Mouse (Mus musculus) liver, adult 2 months (tissue): ENCODE measurements around the gene Hmga2. TPM values are rescaled to one million over a fixed set of nuclear protein-coding genes. Genes with fewer than 3 reads are reported as not detected.

Experiments used
- DNase-seq: peaks from one replicate; pipeline ENCODE4 v3.0.0-alpha.2; 2011; ENCODE audit warnings: low read depth, low spot score; ENCODE audit errors: extremely low read depth
- H3K27ac ChIP-seq: fragments of 200-500 bp; replicated peaks from 2 replicates; pipeline ENCODE4 v1.5.1; 2012; ENCODE audit warnings: low read depth, mild to moderate bottlenecking, control low read depth, inconsistent platforms, low read length; ENCODE audit not compliant: insufficient read depth
- H3K27me3 ChIP-seq: fragments of 200-500 bp; 2 replicates; pipeline ENCODE4 v1.6.1; 2012; ENCODE audit warnings: mild to moderate bottlenecking, moderate library complexity, low read length, inconsistent platforms; ENCODE audit not compliant: control insufficient read depth, insufficient read depth
- H3K36me3 ChIP-seq: fragments of 200-500 bp; 2 replicates; pipeline ENCODE4 v1.6.1; 2012; ENCODE audit warnings: low read length, inconsistent platforms; ENCODE audit not compliant: control insufficient read depth, insufficient read depth
- H3K4me1 ChIP-seq: fragments of 200-500 bp; 2 replicates; pipeline ENCODE4 v1.6.1; 2011; ENCODE audit warnings: low read length; ENCODE audit not compliant: control insufficient read depth, insufficient read depth
- H3K4me3 ChIP-seq: fragments of 200-500 bp; 2 replicates; pipeline ENCODE4 v1.5.1; 2011; ENCODE audit warnings: low read depth, mild to moderate bottlenecking, control low read depth, low read length, moderate library complexity; ENCODE audit not compliant: insufficient read depth
- H3K79me2 ChIP-seq: fragments of 200-500 bp; 2 replicates; pipeline ENCODE4 v1.6.1; 2012; ENCODE audit warnings: inconsistent platforms, mild to moderate bottlenecking, low read length, moderate library complexity; ENCODE audit not compliant: control insufficient read depth, insufficient read depth
- H3K9ac ChIP-seq: fragments of 200-500 bp; 2 replicates; pipeline ENCODE4 v1.6.1; 2012; ENCODE audit warnings: low read depth, mild to moderate bottlenecking, control low read depth, inconsistent platforms, low read length
- CTCF ChIP-seq: fragments of 200-500 bp; IDR thresholded peaks from 2 replicates; pipeline ENCODE4 v1.5.1; 2011; ENCODE audit warnings: low read depth, low read length, control low read depth
- POLR2A ChIP-seq: fragments of 200-500 bp; IDR thresholded peaks from 2 replicates; pipeline ENCODE4 v1.6.1; 2011; ENCODE audit warnings: low read length, control low read depth; ENCODE audit not compliant: insufficient read depth; ENCODE audit errors: extremely low read depth
- WGBS: fragments of 180-500 bp; shearing (Covaris S2); methylation state at CpG from one replicate; pipeline ENCODE4 v1.1.7; 2018; 5-methylcytosine and 5-hydroxymethylcytosine counted together
- polyA plus RNA-seq: library from polyadenylated mRNA; depleted of rRNA; stranded (reverse); fragments of >200 nt; gene quantifications from 2 replicates; pipeline ENCODE4 v1.2.3, GENCODE M21; 2012
- total RNA-seq: library from RNA; depleted of rRNA; stranded (reverse); fragments of >200 nt; gene quantifications from 2 replicates; pipeline ENCODE4 v1.2.3, GENCODE M21; 2014

Hmga2 gene
- total and polyA plus RNA-seq, 2 experiments = 0.05 TPM; not detected in 1

GRCm38 (mm10) chr10:120465121-120465520 lies 11.1 kb downstream of the Hmga2 start:
- no peaks in the 10 kb centered on the region for H3K4me1 ChIP-seq
- H3K9ac ChIP-seq = no peak overlapping the region
- H3K4me3 ChIP-seq = no peak overlapping the region
- H3K79me2 ChIP-seq = no peaks in the 10 kb centered on the region
- H3K27ac ChIP-seq = no peak overlapping the region
- TF ChIP-seq CTCF (no peak), POLR2A (no peak)
- no peaks in the 10 kb centered on the region for H3K36me3 ChIP-seq
- 76% methylated on average over 5 of the region's 5 CpGs for WGBS
- no peak for DNase-seq
- H3K27me3 ChIP-seq = no peaks in the 10 kb centered on the region

GRCm38 (mm10) chr10:120461769-120462168 lies 14.5 kb downstream of the Hmga2 start:
- no peaks in the 10 kb centered on the region for H3K79me2 ChIP-seq

GRCm38 (mm10) chr10:120461301-120461700 lies 15.0 kb downstream of the Hmga2 start:
- no peaks in the 10 kb centered on the region for H3K36me3 ChIP-seq
- no peak overlapping the region for H3K27ac ChIP-seq
- no peaks in the 10 kb centered on the region for H3K4me1 ChIP-seq
- TF ChIP-seq CTCF (no peak), POLR2A (no peak)
- no peaks in the 10 kb centered on the region for H3K79me2 ChIP-seq
- H3K27me3 ChIP-seq = no peaks in the 10 kb centered on the region
- no peak overlapping the region for H3K4me3 ChIP-seq
- no peak overlapping the region for H3K9ac ChIP-seq
- 83% methylated on average over 5 of the region's 5 CpGs for WGBS
- DNase-seq = no peak

More at GRCm38 (mm10) chr10:120461769-120462168, 14.5 kb downstream of the Hmga2 start:
- H3K4me1 ChIP-seq = no peaks in the 10 kb centered on the region
- H3K9ac ChIP-seq = no peak overlapping the region
- TF ChIP-seq CTCF (no peak), POLR2A (no peak)
- H3K36me3 ChIP-seq = no peaks in the 10 kb centered on the region
- 62% methylated on average over 5 of the region's 5 CpGs for WGBS
- H3K27me3 ChIP-seq = no peaks in the 10 kb centered on the region
- H3K4me3 ChIP-seq = no peak overlapping the region
- H3K27ac ChIP-seq = no peak overlapping the region
- no peak for DNase-seq

- Histone ChIP-seq H3K4me3 (no peak overlapping the region), H3K9ac (no peak overlapping the region), H3K27me3 (no peaks in the 10 kb centered on the region), H3K4me1 (no peaks in the 10 kb centered on the region), H3K36me3 (no peaks in the 10 kb centered on the region), H3K27ac (no peak overlapping the region), H3K79me2 (no peaks in the 10 kb centered on the region)
- DNase-seq = no peak
- TF ChIP-seq CTCF = no peak
- no peak for TF ChIP-seq POLR2A
- WGBS = 93% methylated on average over 8 of the region's 8 CpGs
Measured at GRCm38 (mm10) chr10:120458866-120459265, 17.4 kb downstream of the Hmga2 start.

- Histone ChIP-seq H3K27ac (no peak overlapping the region), H3K9ac (no peak overlapping the region), H3K27me3 (no peaks in the 10 kb centered on the region), H3K36me3 (no peaks in the 10 kb centered on the region), H3K4me3 (no peak overlapping the region), H3K4me1 (no peaks in the 10 kb centered on the region), H3K79me2 (no peaks in the 10 kb centered on the region)
- no peak for DNase-seq
- TF ChIP-seq POLR2A (no peak), CTCF (no peak)
- WGBS = 77% methylated on average over 19 of the region's 19 CpGs
Measured at GRCm38 (mm10) chr10:120449661-120450284, 26.5 kb downstream of the Hmga2 start.

- Histone ChIP-seq H3K36me3 (no peaks in the 10 kb centered on the region), H3K79me2 (no peaks in the 10 kb centered on the region), H3K4me1 (no peaks in the 10 kb centered on the region), H3K4me3 (no peak overlapping the region), H3K27me3 (no peaks in the 10 kb centered on the region), H3K27ac (no peak overlapping the region), H3K9ac (no peak overlapping the region)
- TF ChIP-seq POLR2A (no peak), CTCF (no peak)
- 91% methylated on average over 6 of the region's 6 CpGs for WGBS
- DNase-seq = no peak
Measured at GRCm38 (mm10) chr10:120446799-120447198, 29.5 kb downstream of the Hmga2 start.
